Mouse (Mus musculus): ENCODE data around the gene Taar5.

Taar5 gene

GRCm38 (mm10) chr10:24008143-24008542 lies 37.6 kb downstream of the Taar5 start:
- no peak for DNase-seq (ENCODE audit: low spot score)
